Mouse (Mus musculus) neural tube, embryonic 10.5 days (tissue): ENCODE results near the gene Col5a1.

Source experiments
- DNase-seq: peaks from one replicate; pipeline ENCODE4 v3.0.0-alpha.2; 2017; ENCODE audit warnings: low spot score; ENCODE audit errors: extremely low spot score

Gene Col5a1

DNA sequence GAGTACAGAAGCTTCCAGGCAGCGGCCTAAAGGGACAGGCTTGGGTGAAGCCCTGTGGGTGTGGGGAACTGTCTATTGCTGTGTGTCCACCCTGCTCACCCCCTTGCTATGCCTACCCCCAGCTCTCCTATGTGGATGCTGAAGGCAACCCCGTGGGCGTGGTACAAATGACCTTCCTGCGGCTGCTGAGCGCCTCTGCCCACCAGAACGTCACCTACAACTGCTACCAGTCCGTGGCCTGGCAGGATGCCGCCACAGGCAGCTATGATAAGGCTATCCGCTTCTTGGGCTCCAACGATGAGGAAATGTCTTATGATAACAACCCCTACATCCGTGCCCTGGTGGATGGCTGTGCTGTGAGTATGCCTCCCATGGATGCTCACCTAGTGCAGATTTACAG lies 146.2 kb downstream of the Col5a1 start:
- DNase-seq = no peak

- no peak for DNase-seq
These were observed 147.9 kb downstream of the Col5a1 start for GRCm38 (mm10) chr2:28034011-28034710.

GRCm38 (mm10) chr2:28036788-28037187 lies 150.6 kb downstream of the Col5a1 start:
- no peak for DNase-seq

- no peak for DNase-seq
These were observed 151.5 kb downstream of the Col5a1 start for GRCm38 (mm10) chr2:28037505-28038390.

DNA sequence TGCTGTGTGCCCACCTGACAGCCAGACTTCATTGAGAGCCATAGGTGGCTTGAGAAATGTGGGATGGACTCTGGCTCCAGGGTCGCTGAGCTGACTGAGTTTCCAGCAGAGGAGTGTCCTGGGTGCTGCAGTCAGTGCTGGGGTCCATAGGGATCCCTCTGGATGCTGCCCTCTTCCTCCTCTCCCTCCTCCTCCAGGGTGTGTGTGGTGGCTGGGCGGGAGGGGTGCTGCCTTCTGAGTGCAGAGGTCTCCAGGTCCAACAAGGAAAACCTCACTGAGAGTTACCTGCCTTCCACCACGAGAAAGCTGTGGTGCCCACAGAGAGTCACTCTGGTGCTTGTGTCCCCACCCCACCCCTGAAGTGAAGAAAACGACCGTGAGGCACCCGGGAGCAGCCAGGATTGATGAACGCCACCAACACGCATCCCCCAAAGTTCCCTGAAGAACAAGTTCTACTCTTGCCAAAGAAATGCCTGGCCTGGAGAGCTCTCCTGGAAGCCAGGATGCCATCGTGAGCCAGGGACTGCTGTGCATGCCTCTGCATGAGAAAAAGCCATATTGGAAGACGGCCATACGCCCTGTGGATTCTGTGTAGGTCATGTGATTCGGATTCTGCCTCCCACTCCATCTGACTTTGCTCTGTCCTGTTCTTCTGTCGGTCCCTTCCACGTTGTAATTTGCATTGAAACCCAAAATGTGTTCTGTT lies 152.3 kb downstream of the Col5a1 start:
- no peak for DNase-seq

GRCm38 (mm10) chr2:28039647-28040325 lies 153.6 kb downstream of the Col5a1 start:
- no peak for DNase-seq

DNA sequence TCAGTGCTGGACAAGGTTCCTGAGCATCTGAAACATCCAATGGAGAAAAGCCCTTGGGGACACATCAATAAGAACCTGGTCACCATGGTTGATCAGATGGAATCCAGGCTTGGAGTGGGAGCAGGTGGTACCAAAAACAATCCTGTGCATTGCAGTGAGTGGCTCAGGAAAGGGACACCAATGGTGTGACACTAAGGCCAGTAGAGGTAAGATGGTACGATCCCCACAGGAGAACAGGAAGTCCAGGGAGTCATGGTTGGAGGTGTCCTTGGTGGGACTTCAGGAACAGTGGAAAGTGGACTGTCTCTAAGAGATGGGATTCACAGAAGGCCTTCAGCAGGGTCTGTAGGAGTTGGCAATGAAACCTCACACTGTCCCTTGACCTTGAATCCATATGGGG lies 154.2 kb downstream of the Col5a1 start:
- no peak for DNase-seq

DNA sequence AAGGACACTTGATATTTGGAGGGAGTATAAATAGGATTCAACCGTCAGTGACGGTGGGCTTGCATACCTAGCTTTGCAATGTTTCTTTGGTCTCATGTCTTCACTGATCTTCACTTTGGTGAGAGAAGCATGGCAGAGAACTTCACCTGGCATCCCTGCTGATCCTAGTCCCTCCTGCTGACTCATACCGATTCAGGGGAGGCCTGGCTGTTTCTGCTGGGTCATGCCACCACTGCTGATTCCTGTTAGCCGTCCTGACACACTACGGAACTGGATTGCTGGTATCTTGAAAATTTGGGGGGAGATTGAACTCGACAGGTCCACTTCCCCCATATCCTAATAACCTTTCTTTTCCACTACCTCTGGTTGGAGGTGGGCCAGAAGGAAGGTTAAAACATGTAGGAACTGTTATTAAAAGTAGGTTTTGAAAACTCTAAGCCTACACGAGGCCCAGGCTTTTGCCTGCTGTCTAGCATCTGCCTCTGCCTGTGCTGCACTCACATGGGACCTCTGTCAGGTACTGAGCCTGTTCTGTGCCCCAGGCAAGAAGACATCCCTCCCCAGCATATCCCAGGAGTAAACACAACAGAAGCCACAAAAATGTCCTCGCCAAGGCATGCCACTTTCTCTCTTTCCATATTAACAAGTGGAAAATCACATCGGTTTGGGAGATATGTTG lies 158.8 kb downstream of the Col5a1 start:
- no peak for DNase-seq

- DNase-seq = no peak
These were observed 160.1 kb downstream of the Col5a1 start for GRCm38 (mm10) chr2:28046311-28046710.

GRCm38 (mm10) chr2:28047092-28047491 lies 160.9 kb downstream of the Col5a1 start:
- no peak for DNase-seq

GRCm38 (mm10) chr2:28059922-28060321 lies 173.7 kb downstream of the Col5a1 start:
- no peak for DNase-seq

- no peak for DNase-seq
These were observed 177.6 kb downstream of the Col5a1 start for GRCm38 (mm10) chr2:28063711-28064338.

GRCm38 (mm10) chr2:28064339-28065080 lies 178.3 kb downstream of the Col5a1 start:
- DNase-seq = no peak

GRCm38 (mm10) chr2:28065081-28065651 lies 178.9 kb downstream of the Col5a1 start:
- no peak for DNase-seq

DNA sequence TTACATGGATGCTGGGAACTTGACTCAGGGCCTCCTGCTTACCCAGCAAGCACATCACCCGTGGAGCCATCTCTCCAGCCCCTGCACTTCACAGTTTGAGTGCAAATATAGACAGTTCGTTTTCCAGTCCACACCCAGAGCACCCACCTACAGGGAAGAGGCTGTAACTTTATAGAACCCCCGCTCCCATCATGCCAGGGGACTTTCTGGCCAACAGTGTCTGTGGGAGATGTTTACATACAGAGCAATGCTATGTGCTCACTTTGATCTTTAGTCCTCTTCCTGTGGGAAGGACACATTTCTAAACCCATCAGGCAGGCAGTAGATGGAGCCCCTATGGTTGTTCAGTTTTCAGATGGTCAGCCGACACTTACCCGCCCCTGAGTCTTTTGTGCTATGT lies 180.5 kb downstream of the Col5a1 start:
- DNase-seq = no peak

DNA sequence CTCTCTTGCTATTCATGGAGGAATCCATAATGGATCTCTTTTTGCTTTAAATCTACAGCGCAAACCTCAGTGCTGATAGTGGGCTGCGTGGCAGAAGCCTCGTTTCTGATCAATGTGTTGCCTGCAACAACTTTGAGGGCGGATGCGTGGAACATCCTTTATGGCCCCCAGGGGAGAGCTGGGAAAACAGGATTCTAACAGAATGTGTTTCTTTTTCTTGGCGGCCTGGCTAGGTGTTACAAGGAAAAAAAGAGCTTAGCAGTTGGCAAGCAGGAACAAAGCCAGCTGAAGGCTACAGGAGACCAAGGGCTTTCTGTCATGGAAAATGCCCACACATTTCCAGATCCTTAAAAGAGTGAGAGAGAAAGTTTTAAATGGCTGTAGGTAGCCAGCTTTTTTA lies 180.9 kb downstream of the Col5a1 start:
- DNase-seq = no peak

GRCm38 (mm10) chr2:28067821-28068536 lies 181.8 kb downstream of the Col5a1 start:
- no peak for DNase-seq

DNA sequence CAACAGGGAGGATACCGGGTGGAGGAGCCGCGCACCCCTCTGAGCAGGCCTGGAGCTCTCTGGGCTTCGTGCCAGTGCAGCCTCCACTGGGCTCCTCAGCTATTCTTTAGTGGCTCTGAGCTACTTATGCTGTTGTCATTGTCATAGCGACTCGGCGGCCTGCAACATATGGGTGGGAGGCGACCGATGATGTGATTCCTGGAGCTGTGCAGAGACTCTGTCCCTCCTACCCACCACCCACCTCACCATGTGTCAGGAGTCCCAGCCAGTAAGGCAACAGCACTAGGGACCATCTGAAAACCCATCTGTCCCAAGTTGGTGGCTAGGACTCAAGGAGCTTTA lies 182.3 kb downstream of the Col5a1 start:
- DNase-seq = no peak
